Mouse (Mus musculus): ENCODE results near the gene Lce1a2.

Gene Lce1a2

GRCm38 (mm10) chr3:92670215-92670614, at the start of gene Lce1a2:
Gene Lce1a2, minus strand, starts transcription at chr3:92670315.
- no peak for DNase-seq

GRCm38 (mm10) chr3:92715122-92715521, 45.0 kb upstream of the Lce1a2 start:
- DNase-seq, result no peak

DNA sequence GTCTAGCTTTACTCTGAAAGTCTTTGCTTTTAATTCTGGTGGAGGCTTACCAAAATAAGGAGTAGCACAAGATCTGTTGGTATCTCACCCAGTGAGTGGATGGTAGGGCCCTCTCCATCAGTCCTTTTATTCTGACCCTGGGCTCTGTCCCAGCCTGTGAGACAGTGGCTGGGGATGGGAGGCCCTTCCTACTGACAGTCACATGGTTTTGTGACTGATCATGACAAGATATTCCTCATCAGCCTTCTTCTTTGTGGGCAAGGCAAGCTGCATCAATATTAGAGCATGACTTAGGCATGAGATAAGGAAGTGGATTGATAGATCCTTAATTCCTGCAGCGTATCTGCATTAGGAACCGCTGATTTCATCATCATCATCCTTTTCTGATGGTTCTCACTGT, 38.9 kb upstream of the Lce1a2 start, which contains the start of gene Lce1e:
TSS of gene Lce1e (minus strand) at position 101 of the 400 bp plus-strand sequence.
- DNase-seq, result no peak

DNA sequence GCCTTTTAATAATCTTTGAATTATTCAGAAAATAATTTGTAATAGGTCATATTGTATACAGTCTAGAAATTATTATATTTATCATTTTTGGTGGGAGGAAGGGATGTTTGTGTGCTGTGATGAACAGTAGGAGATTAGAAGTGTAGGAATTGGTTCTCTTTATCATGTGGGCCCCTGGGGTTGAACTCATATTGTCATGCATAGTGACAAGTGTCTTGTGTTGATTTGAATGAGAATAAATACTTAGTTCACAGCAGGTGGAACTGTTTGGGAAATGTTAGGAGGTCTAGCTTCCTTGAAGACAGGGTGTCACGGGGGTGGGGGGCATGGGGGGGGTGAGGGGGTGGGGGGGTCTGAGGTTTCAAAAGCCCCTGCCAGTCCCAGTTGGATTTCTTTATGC, 24.5 kb upstream of the Lce1a2 start:
- no peak for DNase-seq

DNA sequence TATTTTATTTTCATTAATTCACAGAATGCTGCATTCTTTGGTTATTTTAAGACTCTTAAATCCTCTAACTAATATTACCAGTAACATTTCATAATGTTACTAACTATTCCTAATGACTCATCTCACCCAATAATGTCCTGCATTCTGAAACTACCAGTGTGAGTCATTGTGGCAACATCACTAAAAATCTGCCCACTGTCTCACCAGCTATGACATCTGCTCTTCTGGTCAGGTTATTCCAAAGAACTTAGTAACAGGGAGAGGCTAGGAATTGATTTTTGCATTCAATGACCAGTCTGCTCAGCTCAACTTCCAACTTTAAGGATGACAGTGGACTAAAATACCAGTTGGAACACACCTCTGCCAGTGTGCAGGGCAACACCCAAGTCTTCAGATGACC, 21.6 kb upstream of the Lce1a2 start:
- no peak for DNase-seq

DNA sequence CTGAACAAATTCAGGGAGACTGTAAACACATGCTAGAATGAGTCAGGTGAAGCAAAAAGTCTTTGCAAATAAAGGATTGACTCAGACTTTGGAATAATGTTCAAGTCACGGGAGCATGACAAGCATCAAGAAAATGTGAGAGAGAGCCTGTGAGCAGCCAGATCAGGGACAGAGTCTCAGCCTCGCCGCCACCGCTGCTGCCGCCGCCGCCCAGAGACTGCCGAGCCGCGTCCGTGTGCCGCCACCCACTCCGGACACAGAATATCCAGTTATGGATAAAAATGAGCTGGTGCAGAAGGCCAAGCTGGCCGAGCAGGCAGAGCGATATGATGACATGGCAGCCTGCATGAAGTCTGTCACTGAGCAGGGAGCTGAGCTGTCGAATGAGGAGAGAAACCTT, 19.0 kb upstream of the Lce1a2 start:
- peak; percentile 6 for DNase-seq

DNA sequence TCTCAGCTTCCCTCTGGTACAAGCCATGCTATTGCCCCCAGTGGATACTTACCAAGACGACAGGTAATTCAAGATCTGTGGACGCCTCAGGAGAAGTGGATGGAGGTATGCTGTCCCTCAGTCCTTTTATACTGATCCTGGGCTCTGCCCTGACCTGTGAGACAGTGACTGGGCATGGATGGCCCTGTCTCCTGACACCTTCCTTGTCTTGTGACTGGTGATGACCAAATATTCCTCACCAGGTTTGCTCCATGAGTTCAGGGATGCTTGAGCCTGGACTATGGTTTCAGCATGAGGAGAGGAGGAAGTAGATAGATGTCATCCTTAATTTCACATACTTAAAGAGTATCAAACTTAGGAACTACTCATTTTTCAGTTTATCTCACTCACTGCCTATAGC, 17.0 kb upstream of the Lce1a2 start, which contains the start of gene Lce1d:
TSS of gene Lce1d (minus strand) at position 101 of the 400 bp plus-strand sequence.
- no peak for DNase-seq

GRCm38 (mm10) chr3:92678947-92679346, 8.8 kb upstream of the Lce1a2 start, which contains the start of gene Lce1c:
Gene Lce1c, plus strand, starts transcription at chr3:92679247.
- DNase-seq, result no peak

DNA sequence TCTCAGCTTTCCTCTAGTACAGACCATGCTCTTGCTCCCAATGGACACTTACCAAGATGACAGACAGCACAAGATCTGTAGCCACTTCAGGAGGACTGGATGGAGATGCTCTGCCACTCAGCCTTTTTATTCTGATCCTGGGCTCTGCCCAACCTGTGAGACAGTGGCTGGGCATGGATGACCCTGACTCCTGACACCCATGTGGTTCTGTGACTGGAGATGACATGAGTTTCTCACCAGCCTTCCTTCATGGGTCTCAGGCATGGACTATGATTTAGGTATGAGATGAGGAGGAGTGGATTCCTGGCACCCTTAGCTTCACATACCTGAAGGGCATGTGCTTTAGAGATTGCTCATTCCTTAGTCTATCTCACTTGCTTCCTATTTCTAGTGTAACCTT, 13.3 kb downstream of the Lce1a2 start, which contains the start of gene Lce1b:
TSS of gene Lce1b (minus strand) at position 101 of the 400 bp plus-strand sequence.
- no peak for DNase-seq

DNA sequence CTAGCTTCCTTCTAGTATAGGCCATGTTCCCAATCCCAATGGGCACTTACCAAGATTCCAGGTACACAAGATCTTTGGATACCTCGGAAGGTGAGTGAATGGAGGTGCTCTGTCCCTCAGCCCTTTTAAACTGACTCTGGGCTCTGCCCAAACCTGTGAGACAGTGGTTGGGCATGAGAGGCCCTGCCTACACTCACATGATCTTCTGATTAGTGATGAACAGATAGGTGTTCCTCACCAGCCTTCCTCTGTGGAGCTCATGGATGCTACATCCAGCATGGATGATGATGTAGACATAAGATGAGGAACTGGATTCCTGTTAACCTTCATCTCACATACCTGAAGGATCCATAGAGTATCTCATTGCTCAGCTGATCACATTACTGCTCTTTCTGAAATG, 21.9 kb downstream of the Lce1a2 start, which contains the start of gene Lce1a1:
TSS of gene Lce1a1 (minus strand) at position 101 of the 400 bp plus-strand sequence.
- DNase-seq, result no peak

GRCm38 (mm10) chr3:92639854-92640253, 30.3 kb downstream of the Lce1a2 start:
- no peak for DNase-seq

DNA sequence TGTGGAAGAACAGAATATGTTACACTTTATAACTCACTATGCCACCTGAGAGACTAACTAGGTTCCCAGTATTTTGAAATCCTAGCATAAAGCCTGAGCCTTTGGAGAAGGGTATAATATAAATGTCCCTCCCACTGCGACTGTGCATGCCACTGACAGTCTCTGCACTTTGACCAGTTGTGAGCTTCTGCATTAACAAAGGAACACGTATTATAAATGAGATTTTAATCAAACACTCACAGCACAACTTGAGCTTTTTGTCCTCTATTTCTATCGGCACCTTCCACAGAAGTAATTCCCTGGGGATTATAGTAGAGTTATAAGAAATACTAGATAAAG, 31.5 kb downstream of the Lce1a2 start:
- DNase-seq, result no peak

- no peak for DNase-seq
Observed at GRCm38 (mm10) chr3:92637745-92638652, 32.1 kb downstream of the Lce1a2 start.

- no peak for DNase-seq
Observed at GRCm38 (mm10) chr3:92621560-92621959, 48.6 kb downstream of the Lce1a2 start, which contains the start of gene Lce6a. Gene Lce6a, minus strand, starts transcription at chr3:92621660.
